Mouse (Mus musculus) layer of hippocampus, adult 2 months (tissue): ENCODE results near the gene Efna4. TPM values are rescaled to one million over a fixed set of nuclear protein-coding genes. Genes with fewer than 3 reads are reported as not detected.
A peak's percentile ranks its signal among the peaks of the same experiment; 100 is the strongest.

ENCODE experiments used
- DNase-seq, 2 experiments: peaks; one replicate each; pipeline ENCODE4 v3.0.0; 2022; ENCODE audit warnings: low spot score in 2 of 2
- H3K27ac ChIP-seq: fragments of 200-600 bp; 2 replicates; pipeline ENCODE4 v1.8.1; 2022
- H3K4me3 ChIP-seq: fragments of 200-600 bp; 2 replicates; pipeline ENCODE4 v1.8.1; 2022; ENCODE audit warnings: mild to moderate bottlenecking
- CTCF ChIP-seq: fragments of 200-600 bp; conservative IDR thresholded peaks from 2 replicates; pipeline ENCODE4 v1.8.1; 2022; ENCODE audit warnings: antibody characterized with exemption, mild to moderate bottlenecking, moderate library complexity
- total RNA-seq, 2 experiments: library from RNA; stranded (reverse); gene quantifications; 2 replicates each; pipeline ENCODE4 v1.2.3; 2021

The Efna4 gene
- total RNA-seq, 2 experiments from 2014 or later, result 0.61 to 0.96 TPM

DNA sequence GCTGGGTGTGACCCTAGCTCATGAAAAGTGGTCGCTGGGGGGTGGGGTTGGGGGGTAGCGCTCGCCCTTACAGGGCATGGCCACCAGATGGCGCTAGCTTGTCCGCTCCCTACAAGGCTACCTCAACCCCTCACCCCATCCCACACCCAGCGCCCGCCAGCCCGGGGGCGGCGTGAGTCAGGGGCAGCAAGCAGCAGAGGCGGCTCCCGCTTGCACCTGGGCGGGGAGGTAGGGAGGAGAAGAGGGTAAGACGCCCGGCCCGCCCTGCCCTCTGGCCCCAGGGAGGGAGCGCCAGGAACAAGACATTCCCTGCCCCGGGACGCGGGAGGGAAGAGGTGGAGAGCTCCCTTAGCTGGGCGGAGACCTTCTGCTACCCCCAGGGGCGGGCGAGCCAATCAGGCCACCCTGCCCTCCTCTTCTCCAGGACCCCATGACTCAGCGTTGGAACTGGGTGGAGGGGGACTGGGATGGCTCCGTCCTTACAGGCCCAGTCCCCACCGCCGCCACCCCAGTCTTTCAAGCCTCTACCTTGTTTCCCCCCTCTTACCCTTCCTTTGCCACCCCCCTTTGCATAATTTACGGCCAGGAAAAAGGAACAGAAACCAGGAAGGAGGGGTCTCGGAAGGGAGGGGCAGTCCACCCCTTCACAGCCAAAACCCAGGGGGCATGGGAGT is 40.7 kb upstream of the Efna4 start:
- DNase-seq, result peak; percentile 39 to 75
- Histone ChIP-seq H3K4me3 (peak overlapping the region; percentile 84), H3K27ac (peak overlapping the region; percentile 93)
- peak; percentile 99 for TF ChIP-seq CTCF

DNA sequence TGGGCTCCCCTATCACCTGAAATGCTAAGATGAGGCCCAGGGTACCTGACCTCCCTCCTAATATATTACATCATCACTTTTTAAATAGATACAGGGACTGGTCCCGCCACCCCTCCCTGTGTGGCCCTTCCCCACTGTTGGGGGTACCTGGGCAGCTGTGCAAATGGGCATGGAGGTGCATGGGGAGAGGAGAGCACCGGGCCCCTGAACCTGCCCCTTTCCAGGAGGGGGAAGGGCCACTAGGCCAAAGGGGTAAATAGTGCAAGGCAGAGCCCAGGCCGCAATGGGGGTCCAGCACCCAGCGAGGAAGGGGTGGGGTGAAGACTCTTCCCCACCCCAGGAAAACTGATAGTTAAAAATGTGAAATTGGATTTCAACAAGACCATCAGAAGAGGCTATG is 40.0 kb upstream of the Efna4 start:
- DNase-seq, result no peak
- Histone ChIP-seq H3K4me3 (no peak overlapping the region), H3K27ac (peak overlapping the region; percentile 93; the same call in 1 of the 2 replicates)
- no peak for TF ChIP-seq CTCF

DNA sequence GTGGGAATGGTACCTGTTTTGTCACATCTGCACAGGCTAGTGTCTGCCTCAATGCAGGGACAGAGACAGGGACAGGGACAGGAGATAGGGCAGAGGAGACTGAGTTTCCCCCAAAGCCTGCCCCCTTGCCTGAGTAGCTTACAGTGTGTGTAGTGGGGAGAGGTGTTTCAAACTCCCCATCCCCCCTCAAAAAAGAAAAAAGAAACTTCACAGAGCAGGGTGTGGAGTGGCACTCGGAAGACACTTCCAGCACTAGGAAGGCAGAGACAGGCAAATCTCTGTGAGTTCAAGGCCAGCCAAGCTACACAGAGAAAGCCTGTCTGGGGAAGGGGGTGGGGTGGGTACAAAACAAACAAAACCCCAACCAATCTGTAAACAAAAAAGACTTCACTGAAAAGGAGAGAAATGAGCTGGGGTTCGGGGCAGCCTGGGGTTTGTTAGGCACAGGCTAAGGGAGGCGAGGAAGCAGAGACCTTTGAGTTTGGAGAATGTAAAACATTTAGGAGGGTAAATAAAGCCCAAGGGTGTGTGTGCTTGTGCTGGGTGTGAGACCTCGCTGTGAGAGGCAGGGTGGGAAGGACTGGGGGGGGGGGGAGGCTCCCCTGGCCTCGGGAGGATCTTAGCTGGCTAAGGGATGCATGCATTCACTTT is 35.9 kb upstream of the Efna4 start:
- DNase-seq, result no peak
- H3K4me3 ChIP-seq, result no peak overlapping the region
- no peak for TF ChIP-seq CTCF
- no peak overlapping the region for H3K27ac ChIP-seq

DNA sequence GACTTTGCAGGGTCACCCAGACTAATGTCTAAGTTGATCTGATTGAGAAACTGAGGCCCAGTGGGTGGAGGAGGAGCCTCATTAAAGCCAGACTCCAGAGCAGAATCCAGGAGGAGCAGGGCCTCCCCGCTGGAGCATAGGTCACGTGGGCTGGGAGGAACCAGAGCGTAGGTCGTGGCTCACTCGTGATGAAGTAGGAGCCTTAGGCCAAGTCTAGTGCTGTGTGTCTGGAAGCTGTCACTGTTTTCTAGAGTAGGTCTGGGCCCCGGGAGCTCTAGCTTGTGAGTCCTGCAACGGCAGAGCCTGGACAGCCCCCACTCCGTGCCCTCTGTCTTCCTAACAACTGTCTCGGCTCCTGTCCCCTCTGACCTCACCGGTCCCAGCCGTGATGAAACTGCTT is 29.5 kb upstream of the Efna4 start:
- TF ChIP-seq CTCF, result no peak
- DNase-seq, result no peak
- Histone ChIP-seq H3K27ac (no peak overlapping the region), H3K4me3 (no peak overlapping the region)

DNA sequence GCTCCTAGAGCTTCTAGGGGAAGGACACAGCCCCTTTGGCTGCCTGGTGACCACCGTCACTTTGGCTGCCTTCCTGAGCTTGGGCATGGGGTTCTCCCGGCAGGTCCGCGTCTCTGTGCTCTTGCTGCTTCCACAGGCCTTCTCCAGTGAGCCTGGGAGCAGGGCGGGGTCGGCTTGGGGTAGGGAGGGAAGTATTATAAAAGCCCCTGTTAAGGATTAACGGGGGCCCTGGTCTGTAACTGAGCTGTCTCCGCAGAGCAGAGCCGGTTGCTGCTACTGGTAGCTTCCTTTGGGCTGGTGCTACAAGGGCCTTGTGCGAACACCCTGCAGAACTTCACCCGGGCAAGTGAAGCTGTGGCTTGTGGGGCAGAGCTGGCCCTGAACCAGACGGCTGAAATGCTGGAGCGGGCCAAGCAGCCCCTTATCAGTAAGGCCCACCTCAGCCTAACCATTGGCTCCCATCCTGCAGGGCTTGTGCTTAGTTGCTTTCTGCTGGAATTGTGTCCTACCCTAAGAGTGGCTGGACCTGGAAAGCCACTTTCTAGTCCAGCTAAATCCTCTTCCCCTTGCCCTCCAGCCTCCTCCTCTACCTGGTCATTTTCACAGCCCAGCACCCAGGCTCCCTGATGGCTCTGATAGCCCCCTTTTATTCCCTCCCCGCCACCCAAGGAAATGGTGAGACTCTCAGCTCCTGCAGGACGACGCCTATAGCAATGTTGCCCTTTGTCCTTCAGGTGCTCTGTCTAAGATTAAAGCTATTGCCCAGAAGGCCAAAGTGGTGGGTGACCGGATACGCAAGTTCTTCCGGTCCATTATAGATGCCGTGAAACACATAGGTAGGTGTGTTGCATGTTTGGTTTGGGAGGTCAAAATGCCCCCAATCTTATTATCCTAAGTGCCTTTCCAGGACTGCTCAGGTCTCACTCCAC is 27.9 kb upstream of the Efna4 start:
- no peak for DNase-seq
- Histone ChIP-seq H3K27ac (no peak overlapping the region), H3K4me3 (no peak overlapping the region)
- TF ChIP-seq CTCF, result no peak

DNA sequence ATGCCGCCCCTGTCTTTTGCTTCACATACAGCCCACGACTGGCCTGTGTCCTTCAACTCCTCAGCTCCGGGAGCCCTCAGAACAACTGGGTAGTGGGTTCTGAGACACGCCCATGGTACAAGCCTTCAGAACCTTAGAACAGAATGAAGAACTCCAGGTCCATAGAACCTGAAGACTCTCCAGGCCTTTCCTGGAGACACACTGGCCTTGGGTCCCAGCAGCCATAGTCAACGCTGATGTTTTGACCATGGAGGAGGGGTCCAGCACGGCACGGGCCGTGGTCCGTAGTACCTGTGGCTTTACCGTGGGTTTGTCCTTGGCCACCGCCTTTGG is 27.3 kb upstream of the Efna4 start, which contains the start of gene Dcst1:
TSS of gene Dcst1 (minus strand) at position 101 of the 333 bp plus-strand sequence.
- DNase-seq, result no peak
- no peak for TF ChIP-seq CTCF
- no peak within 1 kb of the TSS for H3K4me3 ChIP-seq
- no peak within 1 kb of the TSS for H3K27ac ChIP-seq

DNA sequence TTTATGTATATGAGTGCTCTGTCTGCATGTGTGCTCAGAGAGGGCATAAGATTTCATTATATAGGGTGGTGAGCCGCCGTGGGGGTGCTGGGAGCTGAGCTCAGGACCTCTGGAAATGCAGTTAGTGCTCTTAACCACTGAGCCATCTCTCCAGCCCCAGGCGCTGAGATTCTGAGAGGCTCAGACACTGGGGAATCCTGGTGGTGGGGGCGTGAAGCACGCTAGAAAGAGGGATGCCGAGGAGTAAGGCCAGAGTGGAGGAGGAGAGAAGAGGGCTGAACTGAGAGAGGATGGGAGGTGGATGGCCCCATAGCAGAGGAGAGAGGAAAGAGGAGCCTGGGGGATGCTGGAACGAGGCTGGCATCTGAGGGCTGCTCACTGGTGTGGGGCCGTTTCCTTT is 26.8 kb upstream of the Efna4 start:
- H3K4me3 ChIP-seq, result no peak overlapping the region
- TF ChIP-seq CTCF, result no peak
- DNase-seq, result no peak
- H3K27ac ChIP-seq, result no peak overlapping the region

DNA sequence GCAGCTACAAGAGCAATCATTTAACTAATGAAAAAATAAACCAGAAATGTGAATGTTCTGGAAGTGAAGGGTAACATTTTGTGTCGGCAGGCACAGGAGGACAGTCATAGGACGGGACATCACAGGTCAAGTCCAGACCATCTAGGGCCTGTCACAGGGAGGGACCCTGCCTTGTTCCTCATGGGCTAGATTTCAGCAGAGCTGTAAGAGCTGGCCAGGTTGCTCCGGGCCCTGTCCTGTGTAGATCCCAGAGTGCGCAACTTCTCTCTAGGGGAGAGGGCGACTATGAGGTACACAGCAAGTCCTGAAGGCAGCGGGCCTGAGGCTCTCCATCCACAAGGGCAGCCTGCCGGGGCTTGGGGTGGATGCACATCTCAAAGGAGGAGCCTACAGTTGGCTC is 23.8 kb upstream of the Efna4 start, which contains the start of gene Dcst2:
TSS of gene Dcst2 (plus strand) at position 301 of the 400 bp plus-strand sequence.
- no peak within 1 kb of the TSS for H3K27ac ChIP-seq
- H3K4me3 ChIP-seq, result no peak within 1 kb of the TSS
- no peak for TF ChIP-seq CTCF
- DNase-seq, result no peak

DNA sequence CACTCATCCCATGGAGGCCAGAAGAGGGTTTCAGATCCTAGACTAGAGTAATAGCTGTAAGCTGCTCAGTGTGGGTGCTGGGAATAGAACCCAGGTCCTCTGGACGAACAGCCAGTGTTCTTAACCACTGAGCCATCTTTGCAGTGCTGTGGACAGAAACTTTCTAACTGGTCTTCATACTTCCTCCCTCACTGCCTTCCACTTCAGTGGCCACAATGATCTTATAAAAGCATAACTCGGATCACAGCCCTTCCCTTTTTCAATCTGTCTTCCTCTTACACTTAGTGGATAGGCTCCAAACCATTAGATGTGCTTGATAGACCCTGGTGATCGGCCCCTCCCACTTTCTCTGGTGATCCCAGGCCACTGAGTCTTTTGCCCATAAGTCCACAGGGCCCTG is 22.4 kb upstream of the Efna4 start:
- no peak for DNase-seq
- Histone ChIP-seq H3K27ac (no peak overlapping the region), H3K4me3 (no peak overlapping the region)
- TF ChIP-seq CTCF, result no peak

DNA sequence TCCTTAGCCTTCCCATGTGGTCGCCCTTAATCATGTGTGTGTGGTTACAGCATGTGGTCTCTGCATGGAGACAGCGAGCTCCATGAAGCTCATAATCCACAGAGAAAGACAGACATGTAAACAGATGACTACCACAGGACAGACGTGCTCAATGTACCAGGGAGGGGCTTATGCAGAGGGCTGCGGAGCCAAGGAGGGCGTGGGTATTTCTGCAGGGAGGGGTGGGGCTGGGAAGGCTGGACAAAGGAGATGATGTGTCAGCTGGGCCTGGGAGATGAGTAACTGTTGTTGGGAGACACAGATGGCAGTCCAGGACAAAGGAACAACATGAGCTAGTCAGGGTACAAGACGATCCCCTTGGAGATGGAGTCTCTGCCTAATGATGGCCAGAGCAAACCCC is 21.8 kb upstream of the Efna4 start:
- H3K27ac ChIP-seq, result no peak overlapping the region; the same call in 1 of the 2 replicates
- no peak for TF ChIP-seq CTCF
- no peak for DNase-seq
- no peak overlapping the region for H3K4me3 ChIP-seq

DNA sequence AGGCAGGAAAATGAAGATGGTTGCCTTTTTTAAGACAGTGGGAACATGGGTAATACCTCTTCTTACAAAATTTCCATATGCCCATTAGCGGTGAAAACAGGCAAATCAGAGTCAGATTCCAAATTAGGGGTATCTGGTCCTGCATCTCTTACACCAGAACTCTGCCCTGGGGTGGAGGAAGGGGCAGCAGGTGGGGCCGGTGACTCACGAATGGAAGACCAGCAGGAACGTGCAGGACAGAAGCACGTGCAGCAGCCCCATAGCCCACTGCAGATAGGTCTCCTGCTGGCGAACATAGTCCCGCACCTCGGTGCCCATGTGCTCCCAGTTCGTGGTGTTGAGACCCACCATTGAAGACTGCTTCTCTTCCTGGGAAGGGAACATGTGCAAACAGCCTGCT is 18.2 kb upstream of the Efna4 start:
- Histone ChIP-seq H3K27ac (no peak overlapping the region), H3K4me3 (no peak overlapping the region)
- no peak for TF ChIP-seq CTCF
- no peak for DNase-seq

DNA sequence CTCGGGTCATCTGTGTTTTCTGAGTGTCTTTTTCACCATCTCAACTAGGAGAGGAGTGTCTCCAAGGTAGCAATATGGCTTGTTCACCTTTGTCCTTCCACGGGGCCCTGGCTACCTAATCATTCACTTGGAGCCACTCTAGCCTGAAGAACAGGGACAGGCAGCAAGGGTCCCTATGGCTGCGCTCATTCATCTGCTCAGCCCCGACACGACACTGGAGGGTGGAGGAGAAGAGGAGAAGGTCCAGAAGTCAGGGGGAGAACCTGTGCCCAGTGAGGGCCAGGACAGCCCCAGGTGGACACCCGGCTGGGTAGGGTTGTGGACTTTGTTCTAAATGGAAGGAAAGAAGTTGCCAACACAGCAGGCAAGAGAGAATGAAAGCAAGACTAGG is 17.7 kb upstream of the Efna4 start:
- no peak for TF ChIP-seq CTCF
- Histone ChIP-seq H3K4me3 (no peak overlapping the region), H3K27ac (no peak overlapping the region)
- no peak for DNase-seq
